Mouse (Mus musculus) gastrocnemius, postnatal 25 days (tissue): ENCODE measurements at regions not wholly inside any gene's neighbourhood (a gene's known extent, or its start where the extent isn't known, plus 50 kb on each side); places are given as distances from the start of the nearest gene placed in this dataset.

Experiments used
- DNase-seq: peaks from one replicate; pipeline ENCODE4 v3.0.0; 2022

DNA sequence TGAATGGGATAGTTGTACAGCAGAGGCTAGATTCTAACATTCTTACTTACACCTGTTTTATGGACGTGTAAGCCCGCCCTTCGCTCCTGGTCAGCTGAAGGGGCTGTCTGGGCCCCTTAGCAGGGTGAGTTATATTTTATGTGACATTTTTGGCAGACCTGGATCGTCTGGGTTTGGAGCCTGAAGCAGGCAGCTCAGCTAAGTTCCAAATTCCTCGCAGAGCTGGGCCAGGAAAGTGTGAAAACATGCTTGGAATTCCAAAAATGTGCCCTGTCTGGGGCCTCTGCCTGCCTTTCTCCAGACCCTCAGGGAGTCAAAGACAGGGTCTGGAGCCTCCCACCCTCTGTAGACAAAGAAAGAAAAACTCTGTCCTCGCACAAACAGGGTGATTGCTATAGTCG lies 51.1 kb upstream of the Hs6st1 start:
- no peak for DNase-seq

DNA sequence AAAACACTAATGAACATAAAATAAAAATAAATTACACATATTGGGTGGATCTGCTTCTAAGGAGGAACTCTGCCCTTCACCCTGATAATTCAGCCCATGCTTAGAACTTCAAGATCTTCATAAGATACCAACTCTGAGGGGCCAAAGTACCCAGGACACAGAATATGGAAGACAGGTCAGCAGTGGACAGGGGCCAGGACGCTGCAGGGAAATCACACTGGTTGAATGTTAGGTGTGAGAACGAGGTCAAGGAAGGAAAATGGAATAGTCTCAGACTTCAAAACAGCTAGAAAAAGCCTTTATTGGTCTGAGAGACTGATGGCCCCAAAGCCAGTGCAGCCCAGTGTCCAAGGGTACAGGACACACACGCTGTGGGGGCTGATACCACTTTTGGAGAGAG lies 50.5 kb upstream of the Hs6st1 start:
- no peak for DNase-seq
